Mouse (Mus musculus) intestine, embryonic 15.5 days (tissue): ENCODE measurements around the gene 6030445D17Rik. TPM values are rescaled to one million over a fixed set of nuclear protein-coding genes. Genes with fewer than 3 reads are reported as not detected.

ENCODE experiments used
- ATAC-seq: fragments of 200-750 bp; cut with Nextera tagmentation; 2 replicates; pipeline ENCODE4 v1.8.0; 2017; ENCODE audit warnings: moderate TSS enrichment, moderate library complexity
- H3K27ac ChIP-seq: fragments of 300-500 bp; sonication (generic); 2 replicates; pipeline ENCODE4 v1.5.1; 2015; ENCODE audit warnings: mild to moderate bottlenecking, inconsistent platforms
- H3K27me3 ChIP-seq: fragments of 300-500 bp; sonication (generic); replicated peaks from 2 replicates; pipeline ENCODE4 v1.6.1; 2015; ENCODE audit warnings: inconsistent platforms
- H3K36me3 ChIP-seq: fragments of 300-500 bp; sonication (generic); 2 replicates; pipeline ENCODE4 v1.6.1; 2015; ENCODE audit warnings: inconsistent platforms
- H3K4me1 ChIP-seq: fragments of 300-500 bp; sonication (generic); replicated peaks from 2 replicates; pipeline ENCODE4 v1.6.1; 2015; ENCODE audit warnings: inconsistent platforms
- H3K4me2 ChIP-seq: fragments of 300-500 bp; sonication (generic); replicated peaks from 2 replicates; pipeline ENCODE4 v1.6.1; 2015; ENCODE audit warnings: mild to moderate bottlenecking, inconsistent platforms
- H3K4me3 ChIP-seq: fragments of 300-500 bp; sonication (generic); replicated peaks from 2 replicates; pipeline ENCODE4 v1.5.1; 2015; ENCODE audit warnings: inconsistent platforms
- H3K9ac ChIP-seq: fragments of 300-500 bp; sonication (generic); 2 replicates; pipeline ENCODE4 v1.6.1; 2015; ENCODE audit warnings: inconsistent platforms
- H3K9me3 ChIP-seq: fragments of 300-500 bp; sonication (generic); 2 replicates; pipeline ENCODE4 v1.6.1; 2016; ENCODE audit warnings: inconsistent platforms
- WGBS: fragments of 180-500 bp; shearing (Covaris S2); methylation state at CpG from one replicate; pipeline ENCODE4 v1.1.7; 2015; 5-methylcytosine and 5-hydroxymethylcytosine counted together
- polyA plus RNA-seq: library from polyadenylated mRNA; unstranded; fragments of >200 nt; fragmentation: Nextera tagmentation; extraction: Ambion mirVana; gene quantifications from 2 replicates; pipeline ENCODE4 v1.2.1, GENCODE M21; 2015

The 6030445D17Rik gene
- polyA plus RNA-seq, 1 experiment from 2014 or later, result 0.50 TPM

GRCm38 (mm10) chr4:136505426-136506215 lies 43.6 kb downstream of the 6030445D17Rik start:
- no peak for ATAC-seq
- no peak overlapping the region for H3K4me3 ChIP-seq
- H3K9ac ChIP-seq, result no peak overlapping the region
- H3K36me3 ChIP-seq, result no peaks in the 10 kb centered on the region
- WGBS, result 60% methylated on average over 2 of the region's 2 CpGs
- H3K27me3 ChIP-seq, result no peaks in the 10 kb centered on the region
- no peaks in the 10 kb centered on the region for H3K9me3 ChIP-seq
- H3K4me1 ChIP-seq, result no peaks in the 10 kb centered on the region
- H3K27ac ChIP-seq, result no peak overlapping the region
- no peak overlapping the region for H3K4me2 ChIP-seq

- H3K9ac ChIP-seq, result no peak overlapping the region
- H3K4me2 ChIP-seq, result no peak overlapping the region
- H3K4me1 ChIP-seq, result peaks cover 8% of the 10 kb centered on the region; the same call in 1 of the 2 replicates
- no peak for ATAC-seq
- 80% methylated on average over 1 of the region's 1 CpGs for WGBS
- no peaks in the 10 kb centered on the region for H3K9me3 ChIP-seq
- H3K36me3 ChIP-seq, result no peaks in the 10 kb centered on the region
- H3K27me3 ChIP-seq, result no peaks in the 10 kb centered on the region
- no peak overlapping the region for H3K27ac ChIP-seq
- H3K4me3 ChIP-seq, result no peak overlapping the region
These were observed 47.8 kb downstream of the 6030445D17Rik start for GRCm38 (mm10) chr4:136509857-136510256.

DNA sequence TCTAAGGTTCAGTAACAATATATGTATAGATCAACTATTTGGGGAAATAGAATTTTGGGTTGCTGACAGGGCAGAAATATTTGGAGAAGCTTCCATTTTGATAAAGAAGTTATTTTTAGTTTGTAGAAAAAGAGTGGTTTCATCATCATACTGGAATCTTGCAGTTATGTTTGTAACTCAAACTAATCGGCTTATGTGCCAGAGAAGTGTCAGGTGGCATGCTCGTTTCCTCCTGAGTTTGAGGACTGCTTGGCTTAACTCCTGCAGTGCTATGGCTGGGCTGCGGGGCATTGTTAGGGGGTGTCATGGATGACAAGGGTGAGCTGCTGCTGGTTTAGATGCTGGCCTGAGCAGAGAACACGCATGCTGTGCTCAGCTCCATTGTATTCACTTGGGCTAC lies 49.7 kb downstream of the 6030445D17Rik start:
- Histone ChIP-seq H3K27ac (no peak overlapping the region), H3K4me3 (no peak overlapping the region), H3K36me3 (no peaks in the 10 kb centered on the region), H3K4me1 (peaks cover 8% of the 10 kb centered on the region; the same call in 1 of the 2 replicates), H3K9ac (no peak overlapping the region), H3K9me3 (no peaks in the 10 kb centered on the region), H3K4me2 (no peak overlapping the region), H3K27me3 (no peaks in the 10 kb centered on the region)
- ATAC-seq, result no peak
- 52% methylated on average over 4 of the region's 4 CpGs for WGBS

DNA sequence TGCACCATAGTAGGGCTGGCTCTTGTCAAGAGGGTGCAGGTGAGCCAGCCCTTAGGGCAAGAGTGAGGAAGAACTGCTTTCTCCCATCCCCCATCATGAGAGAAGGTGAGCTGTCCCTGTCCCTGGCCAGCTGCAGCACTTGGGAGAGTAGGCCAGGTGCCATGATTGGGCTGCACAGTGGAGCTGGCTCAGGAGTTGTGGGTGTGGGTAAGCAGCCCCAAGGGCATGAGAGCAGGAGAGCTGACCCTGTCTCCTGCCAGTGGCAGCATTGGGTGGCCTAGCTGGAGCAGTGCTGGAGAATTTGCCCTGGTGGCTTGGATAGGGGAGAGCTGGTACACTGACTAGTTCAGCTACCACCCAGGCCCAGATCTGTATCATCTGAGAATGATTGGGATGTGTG lies 50.9 kb downstream of the 6030445D17Rik start:
- Histone ChIP-seq H3K27ac (no peak overlapping the region), H3K36me3 (no peaks in the 10 kb centered on the region)
- no peak for ATAC-seq

More for the DNA sequence above, 50.9 kb downstream of the 6030445D17Rik start:
- Histone ChIP-seq H3K4me3 (no peak overlapping the region), H3K4me2 (no peak overlapping the region), H3K27me3 (no peaks in the 10 kb centered on the region), H3K4me1 (peaks cover 8% of the 10 kb centered on the region; the same call in 1 of the 2 replicates), H3K9ac (no peak overlapping the region), H3K9me3 (no peaks in the 10 kb centered on the region)

Other genes with a start within 250 kb of the 6030445D17Rik start
- 18.3 and 19.0 TPM in 2 replicates for gene Tcea3, start 214.5 kb upstream of the 6030445D17Rik start, polyA plus RNA-seq
- 16.0 and 16.8 TPM in 2 replicates for gene Zfp46, start 177.6 kb upstream of the 6030445D17Rik start, polyA plus RNA-seq
- gene Hnrnpr, start 151.3 kb upstream of the 6030445D17Rik start, polyA plus RNA-seq, result 128 and 129 TPM in 2 replicates
- gene Htr1d, start 38.7 kb upstream of the 6030445D17Rik start, polyA plus RNA-seq, result 0.11 and 0.28 TPM in 2 replicates
- 114 and 115 TPM in 2 replicates for gene Luzp1, start 7.5 kb downstream of the 6030445D17Rik start, polyA plus RNA-seq
- 29.6 and 31.4 TPM in 2 replicates for gene Kdm1a, start 140.5 kb downstream of the 6030445D17Rik start, polyA plus RNA-seq
- gene Tex46, start 148.2 kb downstream of the 6030445D17Rik start, polyA plus RNA-seq, result not detected in 2 replicates
- gene Lactbl1, start 160.4 kb downstream of the 6030445D17Rik start, polyA plus RNA-seq, result not detected in 2 replicates